Mouse (Mus musculus) kidney, postnatal 10 days (tissue): ENCODE measurements around the gene Kctd8.

Experiments
- DNase-seq: peaks from one replicate; pipeline ENCODE4 v3.0.0; 2021; ENCODE audit warnings: mixed read lengths

Kctd8 gene

DNA sequence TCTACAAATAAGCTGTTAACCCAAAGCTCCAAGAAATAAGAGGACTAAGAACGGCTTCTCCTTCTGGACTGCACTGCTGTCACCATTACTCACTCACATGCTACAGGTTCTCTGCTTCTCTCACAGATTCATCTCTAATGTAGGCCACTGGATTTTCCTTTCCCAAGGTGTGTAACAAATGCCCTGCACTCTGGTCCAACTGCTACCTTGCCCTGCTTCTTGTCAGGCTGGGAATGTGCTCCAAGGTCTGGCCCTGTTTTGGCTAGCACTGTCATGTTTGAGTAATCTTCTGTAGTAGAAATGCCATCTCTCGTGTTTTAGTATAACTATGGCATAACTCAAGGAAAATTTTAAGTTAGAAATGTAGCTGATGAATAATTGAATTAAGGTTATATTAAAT is 195.7 kb downstream of the Kctd8 start:
- DNase-seq: no peak

DNA sequence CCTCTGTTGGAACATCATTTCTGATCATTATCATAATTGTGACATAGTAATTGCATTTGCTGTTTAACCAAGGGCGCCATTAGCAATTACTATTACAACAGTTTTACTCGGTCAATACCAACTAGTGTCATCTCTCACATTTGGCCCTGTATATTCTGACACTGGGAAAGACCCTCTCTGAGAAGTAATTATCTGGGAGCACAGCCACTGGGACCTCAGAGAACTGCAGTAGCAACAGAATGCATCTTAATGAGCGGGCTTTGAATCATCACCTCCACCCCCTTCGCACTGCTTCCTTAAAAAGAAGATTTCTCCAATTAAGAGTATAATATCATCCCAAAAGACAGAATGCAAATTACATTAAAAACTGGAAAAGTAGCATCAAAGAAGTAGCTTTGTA is 200.4 kb downstream of the Kctd8 start:
- no peak for DNase-seq

DNA sequence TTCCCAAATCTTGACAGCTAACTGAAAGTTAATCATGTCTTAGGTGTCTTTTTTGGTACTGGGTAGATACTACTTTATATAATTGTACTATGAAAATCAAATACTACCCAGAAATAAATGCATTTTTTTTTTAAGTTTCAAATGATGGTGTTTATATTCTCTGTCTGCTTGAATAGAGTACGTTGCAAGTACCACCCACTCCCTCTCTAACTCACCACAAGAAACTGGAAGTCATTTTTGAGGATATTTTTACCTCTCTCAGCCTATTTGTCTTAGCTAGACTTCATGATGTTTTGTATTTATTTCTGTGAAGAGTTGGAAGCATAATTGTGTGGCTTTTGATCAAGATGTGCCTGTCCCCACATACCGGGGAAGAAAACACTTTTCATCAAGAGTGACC is 232.8 kb downstream of the Kctd8 start:
- no peak for DNase-seq

DNA sequence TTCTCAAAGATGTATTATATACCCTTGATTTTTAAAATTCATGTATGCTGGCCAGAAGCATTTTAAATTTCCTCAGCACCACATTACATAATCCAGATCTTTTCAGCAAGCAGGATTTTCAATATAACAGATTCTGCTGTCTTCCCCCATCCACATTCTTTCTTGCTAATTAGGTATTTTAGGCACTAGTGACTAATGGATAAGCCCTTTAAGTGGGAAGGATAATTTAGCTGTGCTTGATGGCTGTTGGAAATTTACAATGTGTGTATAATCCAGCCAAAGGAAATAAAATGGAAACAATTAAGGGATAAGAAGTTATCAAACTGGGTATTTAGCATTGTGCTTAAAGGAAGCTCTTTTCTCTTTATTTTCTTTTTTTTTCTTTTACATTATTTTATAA is 252.6 kb downstream of the Kctd8 start:
- no peak for DNase-seq
